ENCODE assay signal across 10 mouse cellular contexts in genomic region chr11:98673136-98673535, GRCm38 (mm10). TPM values are rescaled to one million over a fixed set of nuclear protein-coding genes. Genes with fewer than 3 reads are reported as not detected.
DNase-seq lines count a peak whose midpoint lies in the region; ATAC-seq and TF ChIP-seq lines count a peak whose summit lies in the region.
"Not testable (repeated sequence)": the region's sequence is repeated elsewhere in the genome, so short reads cannot be mapped to it uniquely, and the experiment has no call there.
"Had no signal": no experiment of that assay in that cellular context is flagged by ENCODE, and none has a peak within 500 bp of the region (broad histone marks: within the 10 kb centered on the region; RNA-seq: fewer than 3 reads in every experiment).

No protein-coding gene starts in this region.

- peak; percentile 69 for TF ChIP-seq CTCF in midbrain, postnatal 0 days (IDR thresholded peaks at IDR 0.05)
- 0 out of 2 replicates have a peak, but pooled peaks have one; percentile 7 for TF ChIP-seq CTCF in spleen, adult 2 months (IDR thresholded peaks at IDR 0.05; ENCODE audit: extremely low read depth, insufficient read depth, insufficient read length, insufficient replicate concordance)

- not testable (repeated sequence) for TF ChIP-seq POLR2A in spleen, adult 2 months (IDR thresholded peaks at IDR 0.05; ENCODE audit: low read depth, low read length)

- H3K4me3 ChIP-seq in embryonic facial prominence, embryonic 12.5 days; heart, embryonic 14.5 days (ENCODE audit: control insufficient read depth in 1 of 2, insufficient read depth in 1 of 2, low read depth in 1 of 2, low read length in 2 of 2); kidney, embryonic 14.5 days (ENCODE audit: low read length); liver, embryonic 13.5 days (replicated peaks); midbrain, postnatal 0 days (ENCODE audit: low read depth, low read length); spleen, adult 2 months (ENCODE audit: extremely low read depth, insufficient read depth, insufficient read length): not testable (repeated sequence)

- ATAC-seq in embryonic facial prominence, embryonic 12.5 days (ENCODE audit: insufficient number of reproducible peaks, insufficient read depth, low FRiP score, low TSS enrichment); midbrain, postnatal 0 days (ENCODE audit: low FRiP score): not testable (repeated sequence)
- peak; percentile 54; the same call in 1 of the 2 replicates for ATAC-seq in heart, embryonic 14.5 days (ENCODE audit: insufficient number of reproducible peaks, insufficient read depth, low FRiP score, low read depth)
- ATAC-seq in kidney, embryonic 14.5 days (ENCODE audit: low FRiP score, low TSS enrichment) = peak; percentile 68
- peak; percentile 54 for ATAC-seq in liver, embryonic 13.5 days (ENCODE audit: low read depth)

- H3K4me2 ChIP-seq in embryonic facial prominence, embryonic 12.5 days (replicated peaks) = peak overlapping the region; percentile 24
- not testable (repeated sequence) for H3K4me2 ChIP-seq in heart, embryonic 14.5 days (ENCODE audit: low read length); kidney, embryonic 14.5 days (replicated peaks; ENCODE audit: low read depth, low read length); midbrain, postnatal 0 days (ENCODE audit: low read depth, low read length, poor library complexity, severe bottlenecking)
- H3K4me2 ChIP-seq in liver, embryonic 13.5 days = peak overlapping the region; percentile 35; the same call in 1 of the 2 replicates

- H3K27me3 ChIP-seq in embryonic facial prominence, embryonic 12.5 days = peaks cover 10% of the 10 kb centered on the region
- peaks cover 24% of the 10 kb centered on the region for H3K27me3 ChIP-seq in heart, embryonic 14.5 days (ENCODE audit: control insufficient read depth, insufficient read depth, low read length)
- not testable (repeated sequence) for H3K27me3 ChIP-seq in kidney, embryonic 14.5 days (ENCODE audit: control insufficient read depth, insufficient read depth, low read length); midbrain, postnatal 0 days (ENCODE audit: insufficient read depth, low read length); spleen, adult 2 months (ENCODE audit: control insufficient read depth, insufficient read depth, low read length)
- peaks cover 33% of the 10 kb centered on the region for H3K27me3 ChIP-seq in liver, embryonic 13.5 days

- 8% methylated on average over 7 of the region's 7 CpGs for WGBS in embryonic facial prominence, embryonic 12.5 days
- WGBS in heart, embryonic 14.5 days = 3% methylated on average over 6 of the region's 7 CpGs
- 8% methylated on average over 6 of the region's 7 CpGs for WGBS in kidney, embryonic 14.5 days
- 2% methylated on average over 6 of the region's 7 CpGs for WGBS in liver, embryonic 13.5 days (ENCODE audit: insufficient replicate concordance)
- WGBS in midbrain, postnatal 0 days = 3% methylated on average over 6 of the region's 7 CpGs
- 3% methylated on average over 7 of the region's 7 CpGs for WGBS in spleen, adult 2 months

- H3K4me1 ChIP-seq in embryonic facial prominence, embryonic 12.5 days; heart, embryonic 14.5 days (ENCODE audit: control insufficient read depth in 2 of 2, insufficient read depth in 2 of 2, low read length in 2 of 2); kidney, embryonic 14.5 days (ENCODE audit: control insufficient read depth, insufficient read depth, low read length); midbrain, postnatal 0 days (ENCODE audit: insufficient read depth, low read length); spleen, adult 2 months (ENCODE audit: control insufficient read depth, insufficient read depth, insufficient read length): not testable (repeated sequence)
- peaks cover 21% of the 10 kb centered on the region for H3K4me1 ChIP-seq in liver, embryonic 13.5 days (replicated peaks)

- H3K36me3 ChIP-seq in embryonic facial prominence, embryonic 12.5 days; heart, embryonic 14.5 days (ENCODE audit: control insufficient read depth, insufficient read depth, low read length); kidney, embryonic 14.5 days (ENCODE audit: control insufficient read depth, insufficient read depth, low read length); liver, embryonic 13.5 days; midbrain, postnatal 0 days (ENCODE audit: insufficient read depth, low read length); spleen, adult 2 months (ENCODE audit: control insufficient read depth, insufficient read depth, low read length): not testable (repeated sequence)

- H3K9ac ChIP-seq in embryonic facial prominence, embryonic 12.5 days; heart, embryonic 14.5 days (ENCODE audit: low read length); kidney, embryonic 14.5 days (ENCODE audit: low read depth, low read length); liver, embryonic 13.5 days; midbrain, postnatal 0 days (replicated peaks; ENCODE audit: low read length, poor library complexity, severe bottlenecking): not testable (repeated sequence)

- DNase-seq in A20 (ENCODE audit: low read depth, low spot score) = peak; percentile 74
- peak; percentile 57 for DNase-seq in adrenal gland, postnatal 25 days
- DNase-seq in liver, embryonic 13.5 days = peak; percentile 58
- DNase-seq in midbrain, postnatal 0 days (ENCODE audit: low spot score) = peak; percentile 75
- peak; percentile 40 to 46 for DNase-seq in spleen, adult 2 months (ENCODE audit: low read depth in 1 of 2, low spot score in 2 of 2)

- not testable (repeated sequence) for H3K9me3 ChIP-seq in embryonic facial prominence, embryonic 12.5 days; heart, embryonic 14.5 days (ENCODE audit: control insufficient read depth, low read length); kidney, embryonic 14.5 days (ENCODE audit: control insufficient read depth, low read length); liver, embryonic 13.5 days (replicated peaks); midbrain, postnatal 0 days (ENCODE audit: low read length)

- H3K27ac ChIP-seq in embryonic facial prominence, embryonic 12.5 days; heart, embryonic 14.5 days (replicated peaks in 1 of 2; ENCODE audit: control insufficient read depth in 1 of 2, insufficient read depth in 1 of 2, low read depth in 2 of 2, low read length in 2 of 2); kidney, embryonic 14.5 days (ENCODE audit: low read depth, low read length); liver, embryonic 13.5 days; midbrain, postnatal 0 days (ENCODE audit: low read depth, low read length); spleen, adult 2 months (ENCODE audit: insufficient read depth, low read length): not testable (repeated sequence)

RNA-seq across cellular contexts. Expression of gene Gsdma, which starts 9.0 kb away (rescaled TPM):
- not detected in 2 replicates for total RNA-seq in adrenal gland, postnatal 25 days (2021)
- polyA plus RNA-seq in embryonic facial prominence, embryonic 12.5 days (2016; fragmentation: Nextera tagmentation; extraction: Ambion mirVana) = 0.05 TPM in 1 of 2 replicates, not detected in the other
- polyA plus RNA-seq in heart, embryonic 14.5 days (2014; fragmentation: Nextera tagmentation; extraction: Ambion mirVana) = not detected in 2 replicates
- polyA plus RNA-seq in kidney, embryonic 14.5 days (2014; fragmentation: Nextera tagmentation; extraction: Ambion mirVana) = 0.16 TPM in 1 of 2 replicates, not detected in the other
- polyA plus RNA-seq in liver, embryonic 13.5 days (2015; fragmentation: Nextera tagmentation; extraction: Ambion mirVana) = not detected in 2 replicates
- 0.05 TPM in 1 of 2 replicates, not detected in the other for total RNA-seq in midbrain, postnatal 0 days (2014; rRNA removed)
- polyA plus RNA-seq in midbrain, postnatal 0 days (2015; fragmentation: Nextera tagmentation; extraction: Ambion mirVana) = 0.11 TPM in 1 of 2 replicates, not detected in the other
- polyA plus RNA-seq in spleen, adult 2 months (2012; rRNA removed) = not detected in 2 replicates
- total RNA-seq: gastrocnemius, postnatal 4 days had no signal
- polyA plus RNA-seq: neural tube, embryonic 14.5 days had no signal

RNA-seq across cellular contexts. Expression of gene Psmd3, which starts 9.2 kb away (rescaled TPM):
- 134 and 138 TPM in 2 replicates for total RNA-seq in adrenal gland, postnatal 25 days (2021)
- polyA plus RNA-seq in embryonic facial prominence, embryonic 12.5 days (2016; fragmentation: Nextera tagmentation; extraction: Ambion mirVana) = 246 and 248 TPM in 2 replicates
- polyA plus RNA-seq in heart, embryonic 14.5 days (2014; fragmentation: Nextera tagmentation; extraction: Ambion mirVana) = 95.3 and 120 TPM in 2 replicates
- polyA plus RNA-seq in kidney, embryonic 14.5 days (2014; fragmentation: Nextera tagmentation; extraction: Ambion mirVana) = 181 and 187 TPM in 2 replicates
- polyA plus RNA-seq in liver, embryonic 13.5 days (2015; fragmentation: Nextera tagmentation; extraction: Ambion mirVana) = 143 and 151 TPM in 2 replicates
- total RNA-seq in midbrain, postnatal 0 days (2014; rRNA removed) = 114 and 129 TPM in 2 replicates
- 182 and 183 TPM in 2 replicates for polyA plus RNA-seq in midbrain, postnatal 0 days (2015; fragmentation: Nextera tagmentation; extraction: Ambion mirVana)
- 83.1 and 107 TPM in 2 replicates for polyA plus RNA-seq in spleen, adult 2 months (2012; rRNA removed)

RNA-seq across cellular contexts. Expression of gene Gsdma2, which starts 26.6 kb away (rescaled TPM):
- 0.88 and 1.8 TPM in 2 replicates for total RNA-seq in adrenal gland, postnatal 25 days (2021)
- not detected in 2 replicates for polyA plus RNA-seq in embryonic facial prominence, embryonic 12.5 days (2016; fragmentation: Nextera tagmentation; extraction: Ambion mirVana)
- not detected in 2 replicates for polyA plus RNA-seq in heart, embryonic 14.5 days (2014; fragmentation: Nextera tagmentation; extraction: Ambion mirVana)
- polyA plus RNA-seq in kidney, embryonic 14.5 days (2014; fragmentation: Nextera tagmentation; extraction: Ambion mirVana) = not detected in 2 replicates
- polyA plus RNA-seq in liver, embryonic 13.5 days (2015; fragmentation: Nextera tagmentation; extraction: Ambion mirVana) = not detected in 2 replicates
- total RNA-seq in midbrain, postnatal 0 days (2014; rRNA removed) = not detected in 2 replicates
- polyA plus RNA-seq in midbrain, postnatal 0 days (2015; fragmentation: Nextera tagmentation; extraction: Ambion mirVana) = 0.12 and 0.15 TPM in 2 replicates
- not detected in 2 replicates for polyA plus RNA-seq in spleen, adult 2 months (2012; rRNA removed)
- total RNA-seq: gastrocnemius, postnatal 4 days had no signal
- polyA plus RNA-seq: neural tube, embryonic 14.5 days had no signal

RNA-seq across cellular contexts. Expression of gene Csf3, which starts 27.9 kb away (rescaled TPM):
- not detected in 2 replicates for total RNA-seq in adrenal gland, postnatal 25 days (2021)
- polyA plus RNA-seq in embryonic facial prominence, embryonic 12.5 days (2016; fragmentation: Nextera tagmentation; extraction: Ambion mirVana) = not detected in 2 replicates
- polyA plus RNA-seq in heart, embryonic 14.5 days (2014; fragmentation: Nextera tagmentation; extraction: Ambion mirVana) = not detected in 2 replicates
- polyA plus RNA-seq in kidney, embryonic 14.5 days (2014; fragmentation: Nextera tagmentation; extraction: Ambion mirVana) = not detected in 2 replicates
- not detected in 2 replicates for polyA plus RNA-seq in liver, embryonic 13.5 days (2015; fragmentation: Nextera tagmentation; extraction: Ambion mirVana)
- total RNA-seq in midbrain, postnatal 0 days (2014; rRNA removed) = not detected in 2 replicates
- polyA plus RNA-seq in midbrain, postnatal 0 days (2015; fragmentation: Nextera tagmentation; extraction: Ambion mirVana) = not detected in 2 replicates
- 0.07 and 0.27 TPM in 2 replicates for polyA plus RNA-seq in spleen, adult 2 months (2012; rRNA removed)
- total RNA-seq: gastrocnemius, postnatal 4 days had no signal
- polyA plus RNA-seq: neural tube, embryonic 14.5 days had no signal

RNA-seq across cellular contexts. Expression of gene Gsdma3, which starts 47.0 kb away (rescaled TPM):
- total RNA-seq in adrenal gland, postnatal 25 days (2021) = 25.1 and 29.1 TPM in 2 replicates
- not detected in 2 replicates for polyA plus RNA-seq in embryonic facial prominence, embryonic 12.5 days (2016; fragmentation: Nextera tagmentation; extraction: Ambion mirVana)
- polyA plus RNA-seq in heart, embryonic 14.5 days (2014; fragmentation: Nextera tagmentation; extraction: Ambion mirVana) = not detected in 2 replicates
- not detected in 2 replicates for polyA plus RNA-seq in kidney, embryonic 14.5 days (2014; fragmentation: Nextera tagmentation; extraction: Ambion mirVana)
- not detected in 2 replicates for polyA plus RNA-seq in liver, embryonic 13.5 days (2015; fragmentation: Nextera tagmentation; extraction: Ambion mirVana)
- not detected in 2 replicates for total RNA-seq in midbrain, postnatal 0 days (2014; rRNA removed)
- polyA plus RNA-seq in midbrain, postnatal 0 days (2015; fragmentation: Nextera tagmentation; extraction: Ambion mirVana) = not detected in 2 replicates
- not detected in 2 replicates for polyA plus RNA-seq in spleen, adult 2 months (2012; rRNA removed)
- polyA plus RNA-seq: neural tube, embryonic 14.5 days had no signal
